Mouse (Mus musculus): ENCODE results near the gene Ttll12. TPM values are rescaled to one million over a fixed set of nuclear protein-coding genes. Genes with fewer than 3 reads are reported as not detected.
A peak's percentile ranks its signal among the peaks of the same experiment; 100 is the strongest.

Gene Ttll12
- total and polyA plus RNA-seq, 3 experiments: 21.9 to 40.0 (median 31.1) TPM

GRCm38 (mm10) chr15:83602372-83603045 lies 7.6 kb upstream of the Ttll12 start:
- DNase-seq (ENCODE audit: extremely low read depth): peak; percentile 37
- no peak overlapping the region for H3K27ac ChIP-seq (ENCODE audit: insufficient read depth, low read depth)

DNA sequence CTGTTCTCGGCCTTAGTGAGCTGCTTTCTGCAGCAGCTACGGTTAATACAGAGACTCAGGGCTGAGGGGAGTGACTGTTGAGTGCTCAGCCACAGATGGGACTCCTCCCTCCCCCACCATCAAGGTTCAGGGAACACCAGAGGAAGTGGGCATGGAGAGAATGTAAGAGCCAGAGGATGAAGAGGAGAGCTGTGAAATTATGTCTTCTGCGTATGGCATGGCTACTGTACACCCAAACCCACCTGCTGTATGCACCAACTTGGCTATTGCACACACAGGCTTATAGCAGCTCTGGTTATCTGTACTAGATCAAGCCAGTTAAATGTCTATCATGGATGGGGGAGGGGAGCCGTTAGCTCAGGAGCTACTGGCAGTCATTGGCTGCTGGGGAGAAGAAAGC lies 6.2 kb upstream of the Ttll12 start:
- Histone ChIP-seq H3K9ac (ENCODE audit: insufficient read depth, low read depth) (no peak overlapping the region), H3K27me3 (replicated peaks) (peaks cover 5% of the 10 kb centered on the region), H3K4me3 (replicated peaks in 1 of 3; ENCODE audit: low read depth in 2 of 3, low read length in 2 of 3, poor library complexity in 1 of 3) (no peak overlapping the region), H3K79me2 (replicated peaks; ENCODE audit: control insufficient read depth, extremely low read depth, insufficient read depth, poor library complexity, severe bottlenecking) (no peaks in the 10 kb centered on the region), H3K9me3 (replicated peaks; ENCODE audit: low read length) (no peaks in the 10 kb centered on the region), H3K4me1 (ENCODE audit: control insufficient read depth in 1 of 2, insufficient read depth in 2 of 2) (peaks cover 6 to 8% of the 10 kb centered on the region in 2 experiments), H3K27ac (ENCODE audit: insufficient read depth, low read depth) (no peak overlapping the region), H3K36me3 (replicated peaks in 1 of 2; ENCODE audit: control insufficient read depth in 1 of 2, insufficient read depth in 1 of 2, low read length in 1 of 2) (no peaks in the 10 kb centered on the region), H3K4me2 (ENCODE audit: insufficient read depth, low read depth, poor library complexity, severe bottlenecking) (no peak overlapping the region)
- no peak for DNase-seq (ENCODE audit: extremely low read depth)
- in situ Hi-C loops (cut with MboI; ENCODE audit: low pct_ligation_motif_present, low pct_unique_long_range_greater_than_20kb, low sequenced_read_pairs): no loop called here
- dilution Hi-C loops (cut with MboI; ENCODE audit: extremely low pct_ligation_motif_present, extremely low pct_unique_long_range_greater_than_20kb, low sequenced_read_pairs): no loop called here
- TF ChIP-seq PAX5 (IDR thresholded peaks at IDR 0.05; ENCODE audit: low read length): no peak
- TF ChIP-seq ZKSCAN1 (IDR thresholded peaks at IDR 0.05; ENCODE audit: borderline replicate concordance, low read depth, low read length): no peak
- no peak for TF ChIP-seq SMC3 (IDR thresholded peaks at IDR 0.05; ENCODE audit: low read depth, low read length)
- no peak for TF ChIP-seq CHD1 (IDR thresholded peaks at IDR 0.05; ENCODE audit: low read depth, low read length)
- TF ChIP-seq SIN3A (IDR thresholded peaks at IDR 0.05; ENCODE audit: low read length): no peak
- TF ChIP-seq JUND (conservative IDR thresholded peaks at IDR 0.05; ENCODE audit: low read depth, low read length): no peak
- no peak for TF ChIP-seq MAFK (IDR thresholded peaks at IDR 0.05; ENCODE audit: insufficient replicate concordance, low read length)
- TF ChIP-seq TBP (conservative IDR thresholded peaks at IDR 0.05; ENCODE audit: low read depth, low read length): no peak
- TF ChIP-seq KAT2A (IDR thresholded peaks at IDR 0.05; ENCODE audit: insufficient replicate concordance, low read length): no peak
- TF ChIP-seq IRF4 (IDR thresholded peaks at IDR 0.05; ENCODE audit: low read depth, low read length): no peak
- no peak for TF ChIP-seq ZC3H11A (IDR thresholded peaks at IDR 0.05; ENCODE audit: low read depth, low read length)
- no peak for TF ChIP-seq ZNF384 (IDR thresholded peaks at IDR 0.05; ENCODE audit: low read depth, low read length)
- no peak for TF ChIP-seq RCOR1 (conservative IDR thresholded peaks at IDR 0.05; ENCODE audit: low read depth, low read length)
- TF ChIP-seq NRF1 (IDR thresholded peaks at IDR 0.05; ENCODE audit: low read depth, low read length): no peak

More at GRCm38 (mm10) chr15:83602372-83603045, 7.6 kb upstream of the Ttll12 start:
- in situ Hi-C loops (cut with MboI; ENCODE audit: low pct_ligation_motif_present, low pct_unique_long_range_greater_than_20kb, low sequenced_read_pairs) (no loop called here), dilution Hi-C loops (cut with MboI; ENCODE audit: extremely low pct_ligation_motif_present, extremely low pct_unique_long_range_greater_than_20kb, low sequenced_read_pairs) (no loop called here)
- Histone ChIP-seq H3K4me2 (ENCODE audit: insufficient read depth, low read depth, poor library complexity, severe bottlenecking) (no peak overlapping the region), H3K4me3 (replicated peaks in 1 of 3; ENCODE audit: low read depth in 2 of 3, low read length in 2 of 3, poor library complexity in 1 of 3) (no peak overlapping the region), H3K9me3 (replicated peaks; ENCODE audit: low read length) (no peaks in the 10 kb centered on the region), H3K9ac (ENCODE audit: insufficient read depth, low read depth) (no peak overlapping the region), H3K36me3 (replicated peaks in 1 of 2; ENCODE audit: control insufficient read depth in 1 of 2, insufficient read depth in 1 of 2, low read length in 1 of 2) (no peaks in the 10 kb centered on the region), H3K27me3 (replicated peaks) (peaks cover 10% of the 10 kb centered on the region), H3K79me2 (replicated peaks; ENCODE audit: control insufficient read depth, extremely low read depth, insufficient read depth, poor library complexity, severe bottlenecking) (no peaks in the 10 kb centered on the region), H3K4me1 (ENCODE audit: control insufficient read depth in 1 of 2, insufficient read depth in 2 of 2) (peaks cover 6 to 8% of the 10 kb centered on the region in 2 experiments)
- TF ChIP-seq USF2 (conservative IDR thresholded peaks at IDR 0.05; ENCODE audit: low read depth, low read length) (no peak), MAX (IDR thresholded peaks at IDR 0.05; ENCODE audit: low read length) (no peak), GABPA (IDR thresholded peaks at IDR 0.05; ENCODE audit: insufficient replicate concordance, low read depth, low read length) (no peak), POLR2A (IDR thresholded peaks at IDR 0.05; ENCODE audit: low read depth, low read length) (no peak), RCOR1 (conservative IDR thresholded peaks at IDR 0.05; ENCODE audit: low read depth, low read length) (no peak), CHD1 (IDR thresholded peaks at IDR 0.05; ENCODE audit: low read depth, low read length) (no peak), NELFE (IDR thresholded peaks at IDR 0.05; ENCODE audit: low read depth, low read length) (no peak), UBTF (IDR thresholded peaks at IDR 0.05; ENCODE audit: low read depth, low read length) (no peak), MYC (IDR thresholded peaks at IDR 0.05; ENCODE audit: low read depth, low read length) (no peak), ZKSCAN1 (IDR thresholded peaks at IDR 0.05; ENCODE audit: borderline replicate concordance, low read depth, low read length) (no peak), EP300 (IDR thresholded peaks at IDR 0.05; ENCODE audit: low read length) (no peak), MAZ (IDR thresholded peaks at IDR 0.05; ENCODE audit: low read depth, low read length) (no peak), POLR2AphosphoS2 (IDR thresholded peaks at IDR 0.05; ENCODE audit: low read depth, low read length) (no peak), JUN (IDR thresholded peaks at IDR 0.05; ENCODE audit: insufficient read depth, low read depth, low read length) (no peak), RAD21 (IDR thresholded peaks at IDR 0.05; ENCODE audit: low read depth, low read length) (no peak), CTCF (conservative IDR thresholded peaks at IDR 0.05 in 1 of 2, IDR thresholded peaks at IDR 0.05 in 1 of 2; ENCODE audit: low read depth in 2 of 2, low read length in 2 of 2) (no peak), ZMIZ1 (IDR thresholded peaks at IDR 0.05; ENCODE audit: low read depth, low read length) (no peak)
